Mouse (Mus musculus): ENCODE data around the gene Trpm5. TPM values are rescaled to one million over a fixed set of nuclear protein-coding genes. Genes with fewer than 3 reads are reported as not detected.
A peak's percentile ranks its signal among the peaks of the same experiment; 100 is the strongest.

The Trpm5 gene
- polyA plus RNA-seq, 1 experiment from 2014 or later = 1.6 TPM

DNA sequence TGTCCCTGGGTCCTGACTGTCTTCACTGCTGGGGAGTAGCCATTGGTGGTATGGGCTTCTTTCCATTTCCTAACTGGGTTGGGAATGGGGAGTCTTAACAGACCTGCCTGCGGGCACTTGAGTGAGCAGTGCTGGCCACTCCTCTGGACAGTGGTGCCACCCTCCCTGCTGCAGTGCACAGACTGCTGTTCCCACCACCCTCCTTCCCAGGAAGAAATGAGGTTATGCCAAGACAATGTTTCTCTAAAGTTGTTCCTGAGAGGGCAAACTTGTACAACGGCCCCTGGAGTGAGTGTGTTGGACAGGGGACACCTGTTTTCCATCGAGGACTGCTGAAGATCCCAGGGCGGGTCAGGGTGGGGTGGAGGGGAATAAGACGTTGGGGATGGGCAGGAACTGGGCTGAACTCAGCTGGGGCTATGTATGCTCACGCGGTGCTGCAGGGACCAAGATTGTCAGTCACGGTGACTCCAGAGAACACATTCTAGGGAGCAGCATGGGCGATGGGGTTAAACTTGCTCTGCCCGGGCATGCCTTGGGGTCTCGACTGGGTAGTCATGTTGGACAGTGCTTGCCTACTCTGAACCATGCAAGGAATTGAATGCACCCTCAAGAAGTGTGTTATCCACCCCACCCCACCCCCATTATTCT, 40.4 kb downstream of the Trpm5 start:
- TF ChIP-seq CTCF (IDR thresholded peaks at IDR 0.05) = no peak
- ATAC-seq (no peak), DNase-seq (ENCODE audit: low read depth, low spot score) (no peak)

DNA sequence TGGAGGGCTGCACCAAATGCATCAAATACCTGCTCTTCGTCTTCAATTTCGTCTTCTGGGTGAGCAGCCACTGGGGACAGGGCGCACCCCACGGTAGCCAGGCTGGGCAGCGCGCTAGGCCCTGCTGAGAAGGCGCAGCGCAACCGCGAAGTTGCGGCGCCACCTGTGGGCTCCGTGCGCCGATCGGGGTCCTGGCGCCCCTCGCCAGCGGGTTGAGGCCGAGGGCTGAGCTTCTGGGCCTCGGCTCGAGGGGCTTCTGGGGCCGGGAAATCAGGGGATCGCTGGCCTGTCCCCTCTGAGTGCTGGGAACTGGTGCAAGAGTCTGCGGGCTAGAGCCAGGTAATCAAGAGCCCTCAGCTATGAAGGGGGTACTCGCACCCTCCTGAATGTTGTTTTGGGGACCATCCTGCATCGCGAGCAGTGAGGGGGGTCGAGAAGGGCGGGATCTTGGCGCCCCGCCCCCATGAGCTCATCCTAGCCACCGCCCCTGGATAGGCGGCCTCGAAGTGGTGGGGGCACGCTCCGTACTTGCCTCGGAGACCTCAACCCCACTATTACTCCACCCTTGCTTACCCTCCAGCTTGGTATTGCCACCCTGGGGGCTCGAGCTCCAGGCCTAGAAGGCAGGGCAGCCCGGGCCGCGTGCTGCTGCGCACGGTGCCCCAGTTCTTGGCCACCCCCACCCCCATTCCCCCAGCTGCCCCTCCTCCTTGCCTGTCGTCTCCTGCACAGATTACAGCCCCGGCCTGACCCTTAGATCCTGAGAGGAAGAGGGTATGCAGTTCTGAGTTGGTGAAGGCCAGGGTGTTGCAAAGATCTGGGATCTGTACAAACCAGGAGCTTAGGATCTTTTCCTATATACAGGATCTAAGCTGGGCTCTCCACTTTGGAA, 41.2 kb downstream of the Trpm5 start:
- DNase-seq (ENCODE audit: low read depth, low spot score) (no peak), ATAC-seq (peak; percentile 47)
- POLR2A ChIA-PET = interaction anchor here (1.1 to 3.8 kb wide), 8 partner anchors 10 to 45 kb away, joined by 3 to 30 read pairs (median 6); no protein-coding TSS in a partner anchor
- no peak for TF ChIP-seq CTCF (IDR thresholded peaks at IDR 0.05)
- no peaks in the 10 kb centered on the region for H3K27me3 ChIP-seq
- CTCF ChIA-PET = interaction anchor here (1.2 to 1.9 kb wide), 7 partner anchors 10 to 45 kb away, joined by 3 to 9 read pairs (median 4); no protein-coding TSS in a partner anchor
- in situ Hi-C loops (cut with MboI; ENCODE audit: low pct_unique_long_range_greater_than_20kb) = loop anchor here (5.0 kb wide), 1 partner anchor 36 kb away; no protein-coding TSS in a partner anchor

More for the DNA sequence above, 40.4 kb downstream of the Trpm5 start:
- in situ Hi-C loops (cut with MboI; ENCODE audit: low pct_unique_long_range_greater_than_20kb) = loop anchor here (5.0 kb wide), 1 partner anchor 37 kb away; no protein-coding TSS in a partner anchor
- ChIA-PET POLR2A (interaction anchor here (1.1 to 3.8 kb wide), 6 partner anchors 9 to 46 kb away, joined by 4 to 30 read pairs (median 10); no protein-coding TSS in a partner anchor), CTCF (interaction anchor here (1.2 to 1.9 kb wide), 6 partner anchors 9 to 46 kb away, joined by 3 to 9 read pairs (median 4); no protein-coding TSS in a partner anchor)
- H3K27me3 ChIP-seq = no peaks in the 10 kb centered on the region

GRCm38 (mm10) chr7:143052626-143053007, 41.8 kb downstream of the Trpm5 start, which contains the start of gene Cd81:
TSS of gene Cd81 (plus strand) at chr7:143052739.
- no peak for TF ChIP-seq CTCF (IDR thresholded peaks at IDR 0.05)
- POLR2A ChIA-PET = interaction anchor here (1.1 to 3.8 kb wide), 9 partner anchors 8 to 44 kb away, joined by 3 to 30 read pairs (median 6); no protein-coding TSS in a partner anchor
- CTCF ChIA-PET = interaction anchor here (1.0 to 1.9 kb wide), 8 partner anchors 8 to 45 kb away, joined by 3 to 9 read pairs (median 4); no protein-coding TSS in a partner anchor
- in situ Hi-C loops (cut with MboI; ENCODE audit: low pct_unique_long_range_greater_than_20kb) = loop anchor here (5.0 kb wide), 1 partner anchor 35 kb away; no protein-coding TSS in a partner anchor
- DNase-seq (ENCODE audit: low read depth, low spot score) (no peak), ATAC-seq (peak; percentile 67)
- H3K27me3 ChIP-seq = no peaks in the 10 kb centered on the region

DNA sequence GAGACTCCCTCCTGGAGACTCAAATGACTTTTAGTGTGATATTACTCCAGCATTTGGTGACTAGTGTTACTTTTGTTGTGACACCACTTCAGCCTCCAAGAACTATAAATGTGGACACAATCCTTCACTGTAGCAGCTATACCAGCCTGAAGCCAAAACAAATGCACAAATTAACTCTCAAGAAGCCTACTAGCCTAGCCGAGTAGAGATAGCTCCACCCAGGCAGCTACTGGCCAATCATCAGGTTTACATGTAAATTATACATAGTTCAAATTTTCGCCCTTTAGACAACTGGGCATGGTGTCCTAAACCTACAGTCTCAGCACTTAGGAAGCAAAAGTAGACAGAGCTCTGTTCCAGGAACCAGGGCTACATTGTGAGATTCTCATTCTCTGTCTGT, 43.1 kb downstream of the Trpm5 start:
- TF ChIP-seq CTCF (IDR thresholded peaks at IDR 0.05) = no peak
- in situ Hi-C loops (cut with MboI; ENCODE audit: low pct_unique_long_range_greater_than_20kb) = loop anchor here (5.0 kb wide), 1 partner anchor 34 kb away; no protein-coding TSS in a partner anchor
- CTCF ChIA-PET = interaction anchor here (1.0 kb wide), 1 partner anchor 9 kb away, joined by 3 read pairs; no protein-coding TSS in a partner anchor

GRCm38 (mm10) chr7:143049841-143050816, 44.3 kb downstream of the Trpm5 start:
- ATAC-seq (no peak), DNase-seq (ENCODE audit: low read depth, low spot score) (no peak)
- in situ Hi-C loops (cut with MboI; ENCODE audit: low pct_unique_long_range_greater_than_20kb) = loop anchor here (5.0 kb wide), 1 partner anchor 33 kb away; no protein-coding TSS in a partner anchor
- no peaks in the 10 kb centered on the region for H3K27me3 ChIP-seq
- ChIA-PET POLR2A (no interaction called here), CTCF (interaction anchor here (1.0 to 1.4 kb wide), 2 partner anchors 36 to 42 kb away, joined by 3 to 4 read pairs; no protein-coding TSS in a partner anchor)
- TF ChIP-seq CTCF (IDR thresholded peaks at IDR 0.05) = no peak

More for the DNA sequence above, 43.1 kb downstream of the Trpm5 start:
- DNase-seq (ENCODE audit: low read depth, low spot score) = no peak
- POLR2A ChIA-PET = interaction anchor here (0.6 to 2.6 kb wide), 3 partner anchors 9 to 35 kb away, joined by 3 to 17 read pairs (median 3); no protein-coding TSS in a partner anchor
- ATAC-seq = no peak
- H3K27me3 ChIP-seq = no peaks in the 10 kb centered on the region

- ATAC-seq (no peak), DNase-seq (ENCODE audit: low read depth, low spot score) (no peak)
- POLR2A ChIA-PET = no interaction called here
- TF ChIP-seq CTCF (IDR thresholded peaks at IDR 0.05) = no peak
- in situ Hi-C loops (cut with MboI; ENCODE audit: low pct_unique_long_range_greater_than_20kb) = no loop called here
- CTCF ChIA-PET = no interaction called here
- no peaks in the 10 kb centered on the region for H3K27me3 ChIP-seq
Measured at GRCm38 (mm10) chr7:143049331-143049730, 45.1 kb downstream of the Trpm5 start.

GRCm38 (mm10) chr7:143046358-143046757, 48.1 kb downstream of the Trpm5 start:
- H3K27me3 ChIP-seq = no peaks in the 10 kb centered on the region
- ChIA-PET POLR2A (no interaction called here), CTCF (no interaction called here)
- TF ChIP-seq CTCF (IDR thresholded peaks at IDR 0.05) = no peak
- no peak for ATAC-seq
- no peak for DNase-seq (ENCODE audit: low read depth, low spot score)
- in situ Hi-C loops (cut with MboI; ENCODE audit: low pct_unique_long_range_greater_than_20kb) = no loop called here

DNA sequence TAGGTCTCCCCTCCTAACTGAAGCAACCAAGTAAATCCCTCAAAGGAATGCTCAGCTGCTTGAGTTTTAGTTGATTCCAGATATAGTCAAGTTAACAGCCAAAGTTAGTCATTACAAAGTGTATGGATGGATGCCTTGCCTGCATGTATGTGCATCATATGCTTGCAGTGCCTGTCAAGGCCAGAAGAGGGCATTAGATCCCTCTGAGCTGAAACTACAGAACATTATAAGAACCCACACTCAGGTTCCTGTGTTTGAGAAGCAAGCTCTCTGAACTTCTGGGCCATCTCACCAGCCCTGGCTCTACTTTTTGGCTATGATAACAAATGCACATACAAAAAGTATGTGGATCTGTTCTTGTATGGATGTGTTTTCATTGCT, 49.6 kb downstream of the Trpm5 start:
- in situ Hi-C loops (cut with MboI; ENCODE audit: low pct_unique_long_range_greater_than_20kb) = no loop called here
- ChIA-PET CTCF (no interaction called here), POLR2A (no interaction called here)
- H3K27me3 ChIP-seq = no peaks in the 10 kb centered on the region
- peak; percentile 50 for TF ChIP-seq CTCF (IDR thresholded peaks at IDR 0.05)
- DNase-seq (ENCODE audit: low read depth, low spot score) = no peak
- ATAC-seq = no peak

GRCm38 (mm10) chr7:143044049-143044825, 50.2 kb downstream of the Trpm5 start:
- TF ChIP-seq CTCF (IDR thresholded peaks at IDR 0.05) = no peak
- POLR2A ChIA-PET = no interaction called here
- ATAC-seq = no peak
- CTCF ChIA-PET = no interaction called here
- H3K27me3 ChIP-seq = no peaks in the 10 kb centered on the region
- DNase-seq (ENCODE audit: low read depth, low spot score) = no peak
- in situ Hi-C loops (cut with MboI; ENCODE audit: low pct_unique_long_range_greater_than_20kb) = no loop called here
